Mouse (Mus musculus) inflammation-experienced regulatory T-cells, adult 6 months (primary cell): ENCODE data around the gene Il17c. TPM values are rescaled to one million over a fixed set of nuclear protein-coding genes. Genes with fewer than 3 reads are reported as not detected.

ENCODE experiments used
- ATAC-seq: one replicate; pipeline ENCODE4 v1.8.0; 2017
- polyA plus RNA-seq, 3 experiments: library from polyadenylated mRNA; unstranded; fragments of 100-300 nt; shearing (Covaris generic); gene quantifications; one replicate each; pipeline ENCODE4 v1.2.1; 2017

Gene Il17c
- polyA plus RNA-seq, 3 experiments from 2014 or later, result 0.64 TPM; not detected in 2

GRCm38 (mm10) chr8:122431694-122432442 is 10.0 kb downstream of the Il17c start:
- no peak for ATAC-seq

DNA sequence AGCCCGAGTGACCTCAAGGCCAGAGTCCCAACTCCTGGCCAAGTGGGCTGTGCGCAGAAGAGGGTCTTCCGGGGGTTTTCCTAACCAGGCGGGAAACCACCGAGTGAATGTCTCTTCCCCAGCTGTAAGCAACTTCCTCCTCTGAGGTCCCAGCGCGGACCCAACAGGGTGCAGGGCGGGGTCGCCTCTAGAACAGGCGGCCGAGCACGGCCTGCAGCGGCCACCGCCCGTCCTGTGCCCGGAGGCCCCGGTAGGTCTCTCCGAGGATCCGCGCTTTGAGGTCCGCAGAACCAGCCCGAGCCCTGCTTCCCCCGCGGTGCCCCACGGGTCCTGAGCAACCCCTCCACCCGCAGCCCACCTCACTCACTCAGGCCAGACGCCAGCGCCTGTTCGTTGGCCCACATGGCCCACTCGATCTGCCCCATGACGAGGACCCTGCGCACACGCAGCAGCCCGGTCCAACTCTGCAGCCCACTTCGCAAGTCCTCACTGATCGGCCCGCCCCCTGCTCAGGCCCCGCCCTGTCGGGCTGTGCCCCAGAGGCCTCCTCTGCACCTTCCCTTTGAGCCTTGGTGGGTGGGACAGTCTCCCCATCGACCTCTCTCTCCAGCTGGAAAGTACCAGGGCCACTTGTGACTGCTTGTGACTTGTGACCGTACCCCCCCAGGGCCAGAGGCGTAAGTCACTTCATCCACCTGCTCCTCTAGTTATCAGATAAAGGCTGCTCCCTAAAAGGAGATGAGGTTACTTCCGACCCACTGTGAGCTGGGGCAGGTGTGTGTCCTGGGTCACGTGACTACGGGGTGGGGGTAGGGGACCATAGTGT is 10.8 kb downstream of the Il17c start, which contains the start of gene Cyba:
Cyba (minus strand) TSS at position 488 of the 826 bp plus-strand sequence.
- ATAC-seq, result peak; percentile 81

DNA sequence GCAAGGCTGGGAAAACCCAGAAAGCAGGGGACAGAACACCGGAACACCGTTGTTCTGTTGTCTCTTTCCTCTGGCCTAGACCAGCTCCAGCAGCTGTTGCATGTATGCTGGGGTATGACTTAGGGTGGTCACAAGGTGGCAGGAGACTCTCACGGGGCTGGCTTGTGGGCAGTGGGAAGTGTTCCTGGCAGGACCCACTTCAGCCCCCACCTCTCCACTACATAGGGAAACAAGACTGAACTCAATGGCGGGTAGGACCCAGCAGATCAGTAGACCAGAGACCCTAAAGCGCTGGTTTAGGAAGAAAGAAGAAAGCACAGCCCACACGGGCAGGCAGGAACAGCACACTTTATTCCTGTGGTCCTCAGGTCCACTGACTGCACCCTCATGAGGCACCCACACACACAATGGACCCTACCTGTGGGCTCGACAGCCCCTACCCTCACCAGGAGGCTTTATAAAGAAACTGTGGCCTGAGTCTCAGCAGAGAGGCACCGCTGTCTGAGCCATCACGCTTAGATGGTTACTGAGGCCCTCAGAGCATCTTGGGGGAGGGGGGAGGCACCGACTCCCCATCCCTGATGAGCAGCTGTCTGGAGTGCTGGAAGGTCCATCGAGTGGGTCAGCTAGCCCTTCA is 11.6 kb downstream of the Il17c start:
- ATAC-seq, result no peak

GRCm38 (mm10) chr8:122435375-122435774 is 13.6 kb downstream of the Il17c start:
- no peak for ATAC-seq

DNA sequence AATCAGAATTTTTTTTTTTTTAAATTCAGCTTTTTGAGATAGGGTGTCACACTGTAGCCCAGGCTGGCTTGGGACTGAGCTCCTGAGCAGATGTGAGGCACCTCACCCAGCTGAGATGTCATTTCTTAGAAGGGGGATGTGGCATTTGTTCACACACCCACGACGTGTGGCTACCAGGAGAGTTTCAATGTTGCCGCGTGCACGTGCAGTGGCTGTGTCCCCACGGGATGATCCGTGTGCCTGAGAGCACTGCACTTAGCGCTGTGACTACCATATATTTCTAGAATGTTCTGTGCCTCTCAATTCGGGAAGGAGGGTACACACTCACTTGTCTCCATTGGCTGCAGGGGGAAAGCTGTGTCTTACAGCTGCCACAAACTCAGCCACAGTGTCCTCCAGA is 14.3 kb downstream of the Il17c start:
- peak; percentile 8 for ATAC-seq

DNA sequence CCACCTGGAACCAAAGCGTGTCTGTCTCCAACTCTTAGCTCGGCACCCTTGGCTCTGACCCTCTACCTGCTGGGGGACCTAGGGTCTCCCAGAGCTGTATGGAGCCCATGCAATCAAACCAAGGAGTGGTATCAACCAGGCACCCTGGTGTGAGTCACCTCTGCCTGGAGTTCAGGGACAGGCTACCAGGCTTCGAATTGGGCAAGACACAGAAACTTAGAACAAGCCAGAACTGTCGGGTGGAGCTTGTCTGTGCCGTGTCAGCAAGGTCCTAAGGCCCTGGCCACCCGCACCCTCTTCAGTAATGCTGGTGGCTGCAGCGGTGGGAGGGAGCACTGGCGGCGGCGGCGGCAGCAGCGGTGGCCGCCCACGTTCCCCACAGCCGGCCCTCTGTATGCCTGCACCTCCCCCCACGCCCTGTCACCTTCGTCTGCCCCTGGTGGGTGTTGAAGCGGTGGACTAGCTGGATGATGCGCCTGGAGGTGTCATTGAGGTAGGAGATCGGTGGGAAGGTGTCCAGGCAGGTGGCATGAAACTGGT is 14.8 kb downstream of the Il17c start:
- no peak for ATAC-seq

DNA sequence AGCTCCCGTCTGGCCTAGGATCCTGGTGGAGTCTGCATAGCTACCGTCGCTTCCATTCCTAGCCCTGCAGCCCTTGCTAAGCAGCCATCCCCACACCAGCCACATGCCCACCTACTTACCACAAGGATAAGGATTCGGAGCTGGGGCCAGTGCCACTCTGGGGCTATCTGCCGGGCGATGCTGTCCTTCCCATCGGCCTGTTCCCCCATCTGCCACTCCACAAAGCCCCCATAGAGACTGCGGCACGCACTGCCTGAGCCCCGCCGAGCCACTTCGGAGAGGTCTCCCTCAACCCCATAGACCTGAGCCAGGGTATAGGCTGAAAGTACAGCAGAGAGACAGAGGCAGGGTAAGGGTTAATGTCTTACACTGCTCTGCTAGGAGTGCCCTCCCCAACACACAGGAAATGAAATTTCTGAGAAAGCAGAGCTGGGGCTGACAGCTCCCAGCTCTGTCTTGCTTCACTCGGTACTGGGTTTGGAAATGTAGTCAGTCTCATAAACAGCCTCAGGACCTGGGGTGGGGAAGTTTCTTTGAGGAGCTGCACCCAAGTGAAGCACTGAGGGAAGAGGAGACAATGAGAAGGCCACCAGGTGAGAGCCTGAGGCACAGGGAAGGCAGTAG is 16.0 kb downstream of the Il17c start:
- peak; percentile 69 for ATAC-seq

DNA sequence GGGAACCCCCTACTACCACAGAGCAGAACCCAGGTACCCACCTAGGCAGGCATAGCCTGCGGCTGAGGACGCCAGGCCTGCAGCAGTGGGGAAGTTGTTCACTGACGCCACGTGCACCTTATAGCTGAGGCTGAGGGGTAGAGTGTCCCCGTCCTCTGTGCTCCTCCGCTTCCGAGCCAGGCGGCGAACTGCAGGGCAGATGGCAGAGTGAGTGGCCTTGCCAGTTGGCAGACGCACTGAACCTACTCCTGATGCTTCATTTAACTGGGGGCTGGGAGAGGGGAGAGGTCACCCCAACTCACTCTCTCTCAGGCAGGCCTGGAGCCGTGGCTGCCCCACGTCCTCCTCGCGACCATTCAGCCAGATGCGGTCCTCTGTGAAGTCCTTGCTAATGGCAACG is 17.5 kb downstream of the Il17c start:
- ATAC-seq, result no peak

DNA sequence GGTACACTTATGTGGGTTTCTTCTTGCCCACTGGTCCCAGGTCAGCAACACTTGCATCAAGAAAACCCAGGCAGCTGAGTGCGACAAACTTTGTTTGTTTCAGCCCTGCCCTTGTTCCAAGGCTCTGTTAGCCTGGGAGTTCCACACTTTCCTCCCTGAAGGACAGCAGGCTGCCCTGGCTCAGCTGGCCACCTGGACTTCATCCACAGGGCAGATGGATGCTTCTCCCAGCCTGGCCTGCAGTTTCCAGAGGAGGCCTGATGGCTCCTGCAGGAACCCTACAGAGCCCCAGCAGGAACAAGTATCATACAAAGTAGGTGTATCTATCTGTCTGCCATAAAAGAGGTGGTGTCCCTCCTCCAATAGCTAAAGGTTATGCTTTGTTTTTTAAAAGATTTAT is 19.5 kb downstream of the Il17c start:
- no peak for ATAC-seq

- no peak for ATAC-seq
These were observed 20.5 kb downstream of the Il17c start for GRCm38 (mm10) chr8:122442356-122442755.

DNA sequence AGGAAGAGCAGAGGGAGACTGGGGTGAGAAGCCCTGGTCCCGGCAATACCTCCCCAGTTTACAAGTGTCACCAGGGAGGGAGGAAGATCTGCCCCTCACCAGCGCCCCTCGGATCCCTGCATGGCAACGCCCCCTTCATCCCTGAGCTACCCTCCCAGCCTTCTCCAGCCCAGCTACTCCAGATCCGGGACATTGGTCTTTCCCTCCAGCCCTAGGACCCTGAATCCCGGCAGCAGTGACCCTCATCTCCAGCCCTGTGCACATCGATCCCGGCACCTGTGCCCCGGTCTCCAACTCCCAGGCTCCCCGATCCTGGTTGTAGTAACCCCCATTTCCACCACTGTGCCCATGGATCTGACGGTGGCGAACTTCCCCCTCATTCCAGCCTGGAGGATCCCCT is 21.0 kb downstream of the Il17c start:
- ATAC-seq, result no peak

- ATAC-seq, result peak; percentile 98
These were observed 21.6 kb downstream of the Il17c start, which contains the start of gene Mvd for GRCm38 (mm10) chr8:122443262-122444006. TSS of gene Mvd (minus strand) at chr8:122443422.

- peak; percentile 36 for ATAC-seq
These were observed 22.4 kb downstream of the Il17c start for GRCm38 (mm10) chr8:122444058-122444748.

GRCm38 (mm10) chr8:122445203-122445602 is 23.4 kb downstream of the Il17c start:
- ATAC-seq, result no peak

- no peak for ATAC-seq
These were observed 29.4 kb downstream of the Il17c start for GRCm38 (mm10) chr8:122451161-122451703.

DNA sequence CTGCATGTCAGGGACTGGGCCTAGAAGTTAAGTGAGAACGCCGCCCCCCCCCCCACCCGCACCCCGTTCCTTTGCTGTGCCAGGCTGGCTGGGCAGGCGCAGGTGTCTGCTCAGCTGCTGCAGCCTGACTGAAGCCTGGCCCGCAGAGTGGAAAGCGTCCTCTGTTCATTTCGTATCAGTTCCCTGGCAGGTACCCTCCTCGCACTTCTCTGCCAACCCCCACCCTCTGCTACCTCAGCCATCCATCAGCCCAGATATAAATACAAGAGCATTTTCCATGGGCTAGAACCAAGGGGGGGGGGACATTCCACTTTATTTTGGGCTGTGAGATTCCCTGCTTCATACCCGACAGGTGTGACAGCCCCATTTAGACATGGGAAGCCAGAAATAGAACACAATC is 30.3 kb downstream of the Il17c start:
- ATAC-seq, result no peak

DNA sequence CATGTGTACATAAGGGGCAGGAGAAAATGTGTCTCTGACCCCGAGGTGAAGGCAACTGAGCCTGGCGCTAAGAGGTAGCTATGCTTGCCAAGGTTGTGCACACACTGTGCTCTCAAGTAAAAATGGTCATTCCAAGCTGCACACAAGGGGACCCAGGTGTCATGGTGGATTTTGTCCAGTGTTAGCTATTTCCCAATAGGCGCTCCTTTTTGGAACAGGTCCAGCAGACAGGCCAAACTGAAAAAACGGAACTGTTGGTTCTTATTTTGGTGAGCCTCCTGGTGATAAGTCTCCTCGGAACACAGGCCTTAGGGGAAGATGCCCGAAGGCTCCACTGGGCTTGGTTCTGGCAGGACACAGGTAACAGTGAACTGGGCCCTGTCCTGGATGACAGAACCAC is 32.6 kb downstream of the Il17c start:
- ATAC-seq, result no peak

- no peak for ATAC-seq
These were observed 35.4 kb downstream of the Il17c start for GRCm38 (mm10) chr8:122457171-122457570.

DNA sequence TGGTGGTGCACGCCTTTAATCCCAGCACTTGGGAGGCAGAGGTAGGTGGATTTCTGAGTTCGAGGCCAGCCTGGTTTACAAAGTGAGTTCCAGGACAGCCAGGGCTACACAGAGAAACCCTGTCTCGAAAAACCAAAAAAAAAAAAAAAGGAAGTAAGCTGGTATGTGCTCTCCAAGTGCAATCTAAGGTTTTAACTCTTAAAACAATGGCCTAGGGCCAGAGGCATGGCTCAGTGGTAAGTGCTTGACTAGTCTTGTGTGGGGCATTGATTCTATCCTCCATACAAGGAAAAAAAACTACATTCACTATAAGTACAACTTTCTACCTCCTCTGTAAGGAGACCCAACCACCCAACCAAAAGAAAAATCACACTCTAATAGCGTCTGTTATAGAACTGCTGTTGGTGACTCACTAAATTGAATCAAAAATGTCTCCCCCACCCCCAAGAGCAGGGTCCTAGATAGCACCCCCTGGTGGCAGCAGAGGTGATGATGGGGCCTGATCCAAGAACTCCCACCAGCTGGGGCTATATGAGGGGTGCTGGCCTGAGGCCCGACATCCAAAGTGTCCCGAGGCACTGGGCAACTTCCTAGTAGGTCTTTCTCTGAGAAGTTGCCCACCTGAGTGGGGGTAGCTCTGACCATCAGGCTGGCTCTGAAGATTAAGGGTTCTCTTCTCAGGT is 37.5 kb downstream of the Il17c start:
- ATAC-seq, result no peak

- ATAC-seq, result peak; percentile 66
These were observed 38.2 kb downstream of the Il17c start for GRCm38 (mm10) chr8:122459990-122460389.
